Mouse (Mus musculus) ovary, adult 18-20 months (tissue): ENCODE data around the gene Rag1.

Experiments used
- DNase-seq: peaks from one replicate; pipeline ENCODE4 v3.0.0; 2022; ENCODE audit warnings: low spot score, mixed read lengths

Rag1 gene

GRCm38 (mm10) chr2:101638979-101639839 is 10.1 kb downstream of the Rag1 start:
- no peak for DNase-seq

- peak; percentile 82 for DNase-seq
Observed at GRCm38 (mm10) chr2:101628297-101629236, 20.7 kb downstream of the Rag1 start.

GRCm38 (mm10) chr2:101627227-101627626 is 22.1 kb downstream of the Rag1 start:
- DNase-seq, result no peak

- DNase-seq, result no peak
Observed at GRCm38 (mm10) chr2:101624526-101624925, 24.8 kb downstream of the Rag1 start, which contains the start of gene Rag2. Gene Rag2, plus strand, starts transcription at chr2:101624718.

GRCm38 (mm10) chr2:101624011-101624410 is 25.3 kb downstream of the Rag1 start:
- DNase-seq, result no peak

GRCm38 (mm10) chr2:101623042-101623441 is 26.3 kb downstream of the Rag1 start:
- no peak for DNase-seq

GRCm38 (mm10) chr2:101621611-101622010 is 27.7 kb downstream of the Rag1 start:
- no peak for DNase-seq

GRCm38 (mm10) chr2:101620899-101621298 is 28.4 kb downstream of the Rag1 start:
- no peak for DNase-seq

GRCm38 (mm10) chr2:101618373-101618772 is 30.9 kb downstream of the Rag1 start:
- no peak for DNase-seq

GRCm38 (mm10) chr2:101615464-101616305 is 33.6 kb downstream of the Rag1 start:
- no peak for DNase-seq

- no peak for DNase-seq
Observed at GRCm38 (mm10) chr2:101610861-101611260, 38.4 kb downstream of the Rag1 start.

- DNase-seq, result no peak
Observed at GRCm38 (mm10) chr2:101608232-101608894, 40.9 kb downstream of the Rag1 start.

GRCm38 (mm10) chr2:101603099-101603498 is 46.2 kb downstream of the Rag1 start:
- no peak for DNase-seq

GRCm38 (mm10) chr2:101600703-101601102 is 48.6 kb downstream of the Rag1 start:
- peak; percentile 42 for DNase-seq

- no peak for DNase-seq
Observed at GRCm38 (mm10) chr2:101598190-101599181, 50.8 kb downstream of the Rag1 start.

GRCm38 (mm10) chr2:101597186-101597585 is 52.1 kb downstream of the Rag1 start:
- no peak for DNase-seq

GRCm38 (mm10) chr2:101594681-101595080 is 54.6 kb downstream of the Rag1 start:
- DNase-seq, result no peak

GRCm38 (mm10) chr2:101592886-101593285 is 56.4 kb downstream of the Rag1 start:
- DNase-seq, result no peak

GRCm38 (mm10) chr2:101592023-101592841 is 57.1 kb downstream of the Rag1 start:
- no peak for DNase-seq
